Mouse (Mus musculus) heart, postnatal 14 days (tissue): Measurements from ENCODE around the gene Map3k1. TPM values are rescaled to one million over a fixed set of nuclear protein-coding genes. Genes with fewer than 3 reads are reported as not detected.

Experiments used
- DNase-seq, 2 experiments: peaks; one replicate each; pipeline ENCODE4 v3.0.0; 2021 to 2022
- intact Hi-C: fragments of 180-260 bp; cut with DNase I; formaldehyde crosslinking; loops from one replicate; pipeline ENCODE4 v1.15.1; 2025
- total RNA-seq, 2 experiments: library from RNA; stranded (reverse); gene quantifications; 2 replicates each; pipeline ENCODE4 v1.2.3; 2021

Gene Map3k1
- total RNA-seq, 2 experiments from 2014 or later: 27.8 to 30.0 TPM

- intact Hi-C loops: loop anchor here (5.0 kb wide), 1 partner anchor 291 kb away; no protein-coding TSS in a partner anchor
- DNase-seq: peak; percentile 39 to 63
These were observed 12.4 kb downstream of the Map3k1 start for GRCm38 (mm10) chr13:111796191-111796920.

GRCm38 (mm10) chr13:111792975-111793287 is 15.9 kb downstream of the Map3k1 start:
- intact Hi-C loops: no loop called here
- no peak for DNase-seq

- DNase-seq: peak; percentile 62 to 72
- intact Hi-C loops: no loop called here
These were observed 16.4 kb downstream of the Map3k1 start for GRCm38 (mm10) chr13:111792130-111792974.

GRCm38 (mm10) chr13:111791596-111791995 is 17.2 kb downstream of the Map3k1 start:
- no peak for DNase-seq
- intact Hi-C loops: no loop called here

GRCm38 (mm10) chr13:111789420-111790065 is 19.2 kb downstream of the Map3k1 start:
- intact Hi-C loops: loop anchor here (2.0 kb wide), 1 partner anchor 13 kb away; no protein-coding TSS in a partner anchor
- no peak for DNase-seq

- intact Hi-C loops: loop anchor here (1.0 to 2.0 kb wide), 3 partner anchors 14 to 470 kb away; no protein-coding TSS in a partner anchor
- no peak for DNase-seq
These were observed 19.9 kb downstream of the Map3k1 start for GRCm38 (mm10) chr13:111788882-111789281.

- DNase-seq: peak; percentile 85 to 90
- intact Hi-C loops: loop anchor here (1.0 to 2.0 kb wide), 3 partner anchors 15 to 471 kb away; no protein-coding TSS in a partner anchor
These were observed 20.8 kb downstream of the Map3k1 start for GRCm38 (mm10) chr13:111787857-111788619.

- DNase-seq: no peak
- intact Hi-C loops: no loop called here
These were observed 22.2 kb downstream of the Map3k1 start for GRCm38 (mm10) chr13:111786584-111786983.

GRCm38 (mm10) chr13:111783451-111783850 is 25.3 kb downstream of the Map3k1 start:
- peak in 1 of 2 experiments; percentile 40 for DNase-seq
- intact Hi-C loops: no loop called here

GRCm38 (mm10) chr13:111779471-111779870 is 29.3 kb downstream of the Map3k1 start:
- no peak for DNase-seq
- intact Hi-C loops: no loop called here

GRCm38 (mm10) chr13:111778606-111779005 is 30.2 kb downstream of the Map3k1 start:
- intact Hi-C loops: no loop called here
- DNase-seq: no peak

- intact Hi-C loops: no loop called here
These were observed 30.9 kb downstream of the Map3k1 start for GRCm38 (mm10) chr13:111777865-111778264.

GRCm38 (mm10) chr13:111777179-111777578 is 31.6 kb downstream of the Map3k1 start:
- DNase-seq: no peak
- intact Hi-C loops: no loop called here

More at GRCm38 (mm10) chr13:111777865-111778264, 30.9 kb downstream of the Map3k1 start:
- DNase-seq: no peak

- DNase-seq: no peak
- intact Hi-C loops: no loop called here
These were observed 36.7 kb downstream of the Map3k1 start for GRCm38 (mm10) chr13:111772075-111772474.

- intact Hi-C loops: no loop called here
- peak; percentile 33 to 62 for DNase-seq
These were observed 37.6 kb downstream of the Map3k1 start for GRCm38 (mm10) chr13:111771232-111771631.

GRCm38 (mm10) chr13:111770776-111771175 is 38.0 kb downstream of the Map3k1 start:
- intact Hi-C loops: no loop called here

GRCm38 (mm10) chr13:111762526-111762925 is 46.3 kb downstream of the Map3k1 start:
- intact Hi-C loops: loop anchor here (10.0 kb wide), 1 partner anchor 712 kb away; no protein-coding TSS in a partner anchor
- DNase-seq: no peak

More at GRCm38 (mm10) chr13:111770776-111771175, 38.0 kb downstream of the Map3k1 start:
- DNase-seq: no peak

- no peak for DNase-seq
- intact Hi-C loops: loop anchor here (5.0 kb wide), 1 partner anchor 45 kb away; no protein-coding TSS in a partner anchor
These were observed 51.8 kb downstream of the Map3k1 start for GRCm38 (mm10) chr13:111756986-111757385.

- intact Hi-C loops: loop anchor here (5.0 kb wide), 1 partner anchor 44 kb away; no protein-coding TSS in a partner anchor
- DNase-seq: no peak
These were observed 52.9 kb downstream of the Map3k1 start for GRCm38 (mm10) chr13:111755937-111756336.

- intact Hi-C loops: loop anchor here (5.0 kb wide), 1 partner anchor 43 kb away; no protein-coding TSS in a partner anchor
- no peak for DNase-seq
These were observed 53.4 kb downstream of the Map3k1 start for GRCm38 (mm10) chr13:111755377-111755776.
